Mouse (Mus musculus): ENCODE measurements around the gene Dpyd. TPM values are rescaled to one million over a fixed set of nuclear protein-coding genes. Genes with fewer than 3 reads are reported as not detected.

The Dpyd gene
- polyA plus RNA-seq, 2 experiments from 2014 or later = not detected

GRCm38 (mm10) chr3:119095223-119095886 is 533.4 kb downstream of the Dpyd start:
- ATAC-seq = no peak

DNA sequence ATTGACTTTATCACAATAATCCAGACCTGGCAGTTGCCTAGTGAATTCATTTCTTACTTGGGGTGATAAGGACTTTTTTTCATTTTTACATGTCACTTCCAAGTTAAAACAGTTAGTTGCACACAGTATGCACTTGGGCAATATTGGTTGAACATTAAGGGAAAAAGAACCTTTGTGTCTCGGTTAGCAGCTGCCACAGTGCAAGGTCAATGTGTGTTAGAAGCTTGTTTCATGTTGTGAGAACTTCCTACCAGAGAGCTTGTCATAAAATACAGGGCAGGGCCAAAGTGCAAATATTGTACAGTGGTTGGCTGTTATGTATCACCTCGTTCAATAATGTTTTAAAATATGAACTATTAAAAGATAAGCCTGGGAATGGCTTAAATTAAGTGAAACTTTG is 564.1 kb downstream of the Dpyd start:
- no peak for ATAC-seq

- no peak for ATAC-seq
Observed at GRCm38 (mm10) chr3:119128076-119128475, 566.1 kb downstream of the Dpyd start.

DNA sequence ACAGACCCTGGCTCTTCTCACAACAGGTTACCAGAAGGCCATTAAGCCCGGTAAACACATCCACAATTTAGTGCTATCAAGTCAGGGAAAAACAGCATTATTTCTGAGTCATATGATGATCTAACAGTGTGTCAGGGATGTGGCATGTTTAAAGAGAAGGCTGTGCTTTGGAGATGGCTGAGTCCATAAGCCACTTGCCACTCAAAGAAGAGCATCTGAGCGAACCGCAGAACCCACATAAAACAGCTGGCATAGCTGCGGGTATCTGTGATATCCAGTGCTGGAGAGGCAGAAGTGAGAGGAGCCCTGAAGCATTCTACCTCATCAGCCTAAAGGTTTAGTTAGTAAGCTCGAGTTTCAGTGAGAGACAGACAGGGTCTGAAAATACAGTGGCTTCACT is 581.1 kb downstream of the Dpyd start:
- ATAC-seq = no peak

- ATAC-seq = no peak
Observed at GRCm38 (mm10) chr3:119144788-119145187, 582.9 kb downstream of the Dpyd start.

DNA sequence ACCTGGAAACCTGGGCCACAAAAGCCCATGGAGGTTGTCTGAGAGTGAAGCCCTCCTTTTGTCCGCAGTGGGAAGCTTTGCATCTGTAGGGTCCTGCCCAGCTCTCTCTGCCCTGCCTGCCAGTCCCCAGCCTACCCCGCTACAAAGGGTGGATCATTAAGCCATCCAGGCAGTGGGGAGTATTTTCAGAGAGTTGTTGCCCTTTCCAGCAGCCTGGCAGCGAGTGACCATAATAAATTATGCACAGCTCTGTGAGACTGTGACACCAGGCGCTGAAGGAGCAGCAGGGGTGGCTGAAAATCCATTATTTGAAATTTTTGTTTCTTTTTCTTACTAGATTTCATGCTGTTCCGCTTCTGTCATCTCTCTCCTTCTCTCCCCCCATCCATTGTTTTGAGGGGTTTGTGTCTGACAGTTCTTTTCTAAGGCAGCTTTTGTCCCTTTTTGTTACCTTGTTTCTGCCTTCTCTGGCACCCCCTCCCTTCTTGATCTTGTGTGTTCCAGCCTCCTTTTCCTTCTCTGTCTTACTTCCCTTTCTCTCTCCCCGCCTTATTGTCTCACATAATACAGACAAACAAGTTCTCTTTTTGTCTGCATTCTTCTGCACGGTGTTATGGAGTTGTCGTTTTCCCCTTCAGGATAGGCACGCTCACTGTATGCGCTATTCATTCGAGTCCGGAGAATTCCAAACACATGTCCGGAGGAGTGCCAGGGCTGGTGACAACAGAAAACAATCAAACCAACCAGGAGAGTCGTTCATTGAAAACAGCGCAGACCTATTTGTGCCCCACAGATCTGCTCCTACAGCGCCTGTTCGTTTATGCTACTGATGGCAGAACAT is 592.9 kb downstream of the Dpyd start:
- ATAC-seq = no peak

GRCm38 (mm10) chr3:119158670-119159069 is 596.7 kb downstream of the Dpyd start:
- ATAC-seq = no peak

- no peak for ATAC-seq
Observed at GRCm38 (mm10) chr3:119165691-119166090, 603.8 kb downstream of the Dpyd start.

DNA sequence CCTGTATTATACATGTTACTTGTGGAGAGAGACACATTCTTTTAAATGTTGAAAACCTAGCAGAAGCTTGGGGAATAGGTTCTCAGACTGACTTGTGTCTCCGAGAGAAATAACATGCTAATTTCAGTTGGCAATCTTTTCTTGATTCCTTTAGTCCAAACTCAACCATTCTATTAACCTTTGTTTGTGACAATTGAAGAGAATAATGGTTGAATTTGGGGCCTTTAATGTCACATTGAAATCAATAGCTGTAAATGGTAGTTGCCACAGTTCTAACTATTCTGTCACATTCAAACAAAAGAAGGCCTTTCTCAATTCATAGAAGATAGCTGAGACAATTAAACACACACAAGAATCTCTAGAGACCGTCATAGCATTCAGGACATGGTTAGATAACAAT is 606.2 kb downstream of the Dpyd start:
- ATAC-seq = no peak

DNA sequence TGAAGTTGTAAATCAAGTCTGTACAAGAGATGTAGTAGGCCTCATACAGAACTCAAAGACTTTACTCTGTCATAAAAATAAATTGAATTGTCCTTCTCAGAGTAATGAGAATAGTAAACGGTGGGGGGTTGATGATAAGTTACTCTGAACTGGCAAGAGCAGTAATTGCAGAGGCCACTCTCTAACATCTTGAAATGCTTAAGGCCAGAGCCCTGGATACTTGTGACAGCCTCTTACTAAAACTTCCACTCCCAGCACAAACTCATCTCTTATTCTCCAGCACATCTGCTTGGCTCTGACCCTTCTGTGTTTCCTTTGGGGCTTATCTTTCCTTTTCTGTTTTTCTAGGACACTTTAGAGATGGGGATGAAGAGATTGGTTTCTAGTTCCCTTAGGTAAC is 606.7 kb downstream of the Dpyd start:
- ATAC-seq = no peak

- ATAC-seq = no peak
Observed at GRCm38 (mm10) chr3:119183261-119183660, 621.3 kb downstream of the Dpyd start.

DNA sequence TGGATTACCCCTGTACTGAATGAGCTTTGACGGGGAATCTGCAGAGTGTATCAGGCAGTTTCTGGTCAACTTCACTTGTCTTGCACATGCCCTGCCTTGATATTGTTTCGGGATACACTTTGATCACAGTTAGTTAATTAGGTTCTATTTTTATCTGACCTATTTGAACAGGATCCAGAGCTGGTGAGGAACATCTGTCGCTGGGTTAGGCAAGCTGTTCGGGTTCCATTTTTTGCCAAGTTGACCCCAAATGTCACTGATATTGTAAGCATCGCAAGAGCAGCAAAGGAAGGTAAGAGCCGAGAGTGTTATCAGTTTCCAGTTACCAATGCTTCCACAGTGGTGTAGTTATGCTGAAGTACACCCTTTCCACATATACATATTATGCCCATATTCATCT is 632.1 kb downstream of the Dpyd start:
- ATAC-seq = no peak

- no peak for ATAC-seq
Observed at GRCm38 (mm10) chr3:119195613-119196012, 633.7 kb downstream of the Dpyd start.

DNA sequence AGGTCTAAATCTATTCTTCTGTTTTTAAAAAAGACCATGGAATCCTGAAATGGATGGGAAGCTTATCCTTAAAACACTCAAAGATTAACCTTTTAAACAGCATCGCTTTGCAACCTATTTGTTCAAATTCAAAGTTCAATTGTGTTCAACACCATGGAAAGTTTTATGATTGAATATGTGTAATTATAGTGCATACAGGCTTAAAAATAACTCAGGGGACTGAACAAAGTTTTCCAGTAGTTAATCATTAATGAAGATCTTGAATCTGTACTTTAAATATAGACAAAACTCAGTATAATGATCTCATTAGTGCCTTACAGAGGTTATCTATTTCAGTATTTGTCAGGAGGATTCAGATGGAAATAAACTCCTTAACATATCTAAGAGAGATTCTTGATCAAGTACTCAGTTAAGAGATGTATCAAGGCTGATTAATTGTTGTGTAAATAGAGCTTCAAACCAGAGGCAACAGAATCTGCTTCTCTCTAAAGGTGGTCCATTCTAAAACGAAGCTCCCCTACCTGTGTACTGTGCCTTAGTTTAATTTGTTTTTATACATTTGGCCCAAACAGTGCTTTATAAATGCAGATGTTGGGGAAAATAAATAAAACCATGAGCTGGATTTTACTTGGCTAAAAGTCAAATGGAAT is 659.0 kb downstream of the Dpyd start:
- ATAC-seq = no peak

DNA sequence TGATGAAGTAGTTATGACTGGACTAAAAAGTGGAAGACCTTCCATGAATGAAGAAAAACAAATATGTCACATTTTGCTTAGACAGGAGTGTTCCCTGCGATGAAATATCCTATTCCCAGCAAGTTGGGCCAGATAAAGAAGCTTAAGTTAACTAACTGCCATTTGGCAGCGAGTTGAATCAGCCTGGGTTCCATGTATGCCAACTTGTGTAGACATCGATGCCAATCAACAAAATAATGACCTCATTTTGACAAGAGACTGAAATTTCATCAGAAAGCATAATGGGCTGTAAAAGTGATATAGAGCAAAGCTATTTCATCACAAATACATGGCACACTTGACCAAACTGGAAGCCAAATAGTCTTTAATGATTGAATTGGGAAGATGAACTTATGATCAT is 681.3 kb downstream of the Dpyd start:
- no peak for ATAC-seq

DNA sequence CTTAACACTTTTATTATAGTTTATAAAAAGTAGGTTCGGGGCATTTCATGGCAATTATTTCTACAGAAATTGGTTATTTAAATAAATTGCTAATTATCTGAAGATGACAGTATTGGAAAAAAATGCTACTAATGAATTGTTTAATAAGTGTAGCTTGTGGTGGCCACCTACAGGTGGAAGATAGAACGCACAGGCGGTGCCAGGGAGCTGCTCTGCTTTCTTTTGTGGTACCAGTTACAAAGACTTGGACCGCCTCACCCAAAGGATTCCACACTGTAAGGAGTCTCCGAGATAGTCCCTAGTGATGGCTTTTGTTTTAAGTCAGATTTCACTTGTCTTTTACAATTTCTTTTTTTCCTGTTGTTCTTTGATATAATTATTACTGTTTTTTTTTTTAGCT is 694.6 kb downstream of the Dpyd start:
- no peak for ATAC-seq

DNA sequence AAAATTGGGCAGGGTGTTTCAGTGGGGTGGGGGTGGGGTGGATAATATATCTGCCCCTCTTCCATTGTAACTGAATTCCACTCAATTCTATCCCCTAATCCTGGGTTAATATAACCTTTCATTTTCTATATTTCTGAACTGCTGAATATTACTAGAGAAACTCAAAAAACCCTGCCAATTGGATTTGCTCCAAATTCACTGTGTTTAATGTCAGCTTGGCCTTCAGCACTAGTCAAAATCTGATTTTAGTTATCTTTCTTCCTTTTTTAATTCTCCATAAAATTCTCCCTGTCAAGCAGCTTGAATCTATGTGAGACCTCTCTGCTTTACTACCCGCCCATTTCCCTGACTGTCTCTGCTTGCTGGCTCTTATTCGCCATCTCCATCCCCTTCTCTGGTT is 713.3 kb downstream of the Dpyd start:
- ATAC-seq = no peak

GRCm38 (mm10) chr3:119280671-119281070 is 718.7 kb downstream of the Dpyd start:
- ATAC-seq = no peak

- no peak for ATAC-seq
Observed at GRCm38 (mm10) chr3:119314693-119315092, 752.8 kb downstream of the Dpyd start.

DNA sequence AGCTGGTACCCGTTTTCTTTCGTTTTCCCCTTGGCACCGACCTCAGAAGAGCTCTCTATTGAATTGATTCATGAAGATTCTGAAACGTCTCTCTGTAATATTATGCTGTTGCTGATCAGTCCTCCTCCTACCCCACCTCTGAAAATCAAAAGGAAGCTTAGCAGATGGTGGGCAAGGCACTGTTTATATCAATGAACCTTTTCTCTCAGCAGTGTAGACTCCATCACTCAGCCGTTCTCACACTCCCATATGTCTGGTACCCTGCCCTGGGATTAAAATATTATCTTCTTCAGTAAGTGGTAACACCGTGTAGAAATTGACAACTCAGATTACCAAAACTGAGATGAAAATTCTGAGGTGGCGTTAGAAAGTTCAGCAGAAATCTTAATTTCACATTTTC is 767.1 kb downstream of the Dpyd start:
- no peak for ATAC-seq

DNA sequence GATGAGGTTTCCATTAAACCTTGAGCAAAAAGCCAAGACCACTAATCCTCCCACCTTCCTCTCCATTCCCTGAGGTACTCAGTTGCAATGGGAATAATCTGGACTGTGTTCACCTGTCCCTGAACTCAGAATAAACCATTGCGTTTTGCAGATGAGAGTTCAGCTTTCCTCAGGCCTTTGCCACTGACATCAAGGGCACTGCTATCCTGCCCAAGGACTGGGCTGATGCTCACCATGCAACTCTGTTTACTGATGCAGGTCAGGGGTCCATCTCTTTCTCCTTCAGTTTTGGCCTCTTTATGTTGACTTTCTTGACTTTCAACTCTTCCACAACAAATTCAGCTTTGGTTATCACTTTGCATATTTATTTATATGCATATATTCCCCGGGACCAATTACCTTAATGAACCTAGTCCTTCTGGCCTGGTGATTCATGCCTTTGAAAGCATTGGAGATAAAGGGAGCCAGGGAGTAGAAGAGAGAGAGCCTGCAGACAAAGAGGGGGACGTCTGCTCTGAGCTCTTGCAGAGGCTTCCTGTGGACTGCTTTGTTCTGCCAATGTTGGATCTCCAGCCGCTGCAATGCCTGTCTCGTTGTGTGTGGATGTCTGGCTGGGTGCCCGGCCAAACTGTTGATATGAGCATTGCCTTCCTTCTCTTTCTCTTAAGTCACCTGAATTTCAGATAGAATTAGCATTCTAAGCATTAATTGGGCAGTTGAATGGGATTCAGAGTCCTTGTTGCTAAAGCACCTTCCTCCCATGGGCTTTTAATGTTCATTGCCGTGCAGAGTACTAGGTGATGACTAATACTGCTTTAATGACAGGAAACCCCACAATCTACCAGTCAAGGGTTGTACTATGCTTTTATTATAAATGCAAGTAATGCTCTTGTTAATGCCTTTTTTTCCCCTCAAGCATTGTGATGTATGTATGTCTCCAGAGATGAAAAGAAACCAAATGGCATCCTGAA is 771.7 kb downstream of the Dpyd start:
- no peak for ATAC-seq

- ATAC-seq = no peak
Observed at GRCm38 (mm10) chr3:119361555-119362385, 799.8 kb downstream of the Dpyd start.

Data from CD4-positive, CD25-positive, alpha-beta regulatory T cell, adult 4 months (primary cell).